Mouse (Mus musculus): ENCODE results near the gene Diaph2. TPM values are rescaled to one million over a fixed set of nuclear protein-coding genes. Genes with fewer than 3 reads are reported as not detected.
A peak's percentile ranks its signal among the peaks of the same experiment; 100 is the strongest.

Diaph2 gene
- total and polyA plus RNA-seq, 2 experiments = 3.2 to 13.3 TPM

GRCm38 (mm10) chrX:130044525-130044924, 295.0 kb downstream of the Diaph2 start:
- Histone ChIP-seq H3K79me2 (ENCODE audit: control insufficient read depth, insufficient read depth, low read length) (no peaks in the 10 kb centered on the region), H3K36me3 (ENCODE audit: control insufficient read depth, insufficient read depth, low read length) (no peaks in the 10 kb centered on the region), H3K27me3 (ENCODE audit: control insufficient read depth, insufficient read depth, low read length) (no peaks in the 10 kb centered on the region), H3K9ac (ENCODE audit: low read depth, low read length) (no peak overlapping the region), H3K4me1 (ENCODE audit: control insufficient read depth, insufficient read depth, low read length) (no peaks in the 10 kb centered on the region), H3K4me3 (ENCODE audit: insufficient read depth, low read depth, low read length) (no peak overlapping the region), H3K27ac (replicated peaks; ENCODE audit: insufficient read depth, low read depth, low read length) (no peak overlapping the region)
- 36% methylated on average over 1 of the region's 1 CpGs for WGBS
- no peak for TF ChIP-seq POLR2A (IDR thresholded peaks at IDR 0.05; ENCODE audit: extremely low read depth, insufficient read depth, low read length)
- no peak for TF ChIP-seq CTCF (IDR thresholded peaks at IDR 0.05; ENCODE audit: low read depth, low read length)
- DNase-seq (ENCODE audit: extremely low read depth, low read depth, low spot score) = peak; percentile 11

- TF ChIP-seq CTCF (IDR thresholded peaks at IDR 0.05; ENCODE audit: low read depth, low read length) (no peak), POLR2A (IDR thresholded peaks at IDR 0.05; ENCODE audit: extremely low read depth, insufficient read depth, low read length) (no peak)
- H3K4me3 ChIP-seq (ENCODE audit: insufficient read depth, low read depth, low read length) = no peak overlapping the region
Measured at GRCm38 (mm10) chrX:130149216-130149615, 399.7 kb downstream of the Diaph2 start.

GRCm38 (mm10) chrX:130152164-130152563, 402.6 kb downstream of the Diaph2 start:
- Histone ChIP-seq H3K27me3 (ENCODE audit: control insufficient read depth, insufficient read depth, low read length) (no peaks in the 10 kb centered on the region), H3K27ac (replicated peaks; ENCODE audit: insufficient read depth, low read depth, low read length) (no peak overlapping the region)

More at GRCm38 (mm10) chrX:130149216-130149615, 399.7 kb downstream of the Diaph2 start:
- Histone ChIP-seq H3K9ac (ENCODE audit: low read depth, low read length) (no peak overlapping the region), H3K4me1 (ENCODE audit: control insufficient read depth, insufficient read depth, low read length) (no peaks in the 10 kb centered on the region), H3K27ac (replicated peaks; ENCODE audit: insufficient read depth, low read depth, low read length) (no peak overlapping the region), H3K27me3 (ENCODE audit: control insufficient read depth, insufficient read depth, low read length) (no peaks in the 10 kb centered on the region), H3K36me3 (ENCODE audit: control insufficient read depth, insufficient read depth, low read length) (no peaks in the 10 kb centered on the region), H3K79me2 (ENCODE audit: control insufficient read depth, insufficient read depth, low read length) (no peaks in the 10 kb centered on the region)
- DNase-seq (ENCODE audit: extremely low read depth, low read depth, low spot score) = no peak

GRCm38 (mm10) chrX:130173126-130173525, 423.6 kb downstream of the Diaph2 start:
- Histone ChIP-seq H3K36me3 (ENCODE audit: control insufficient read depth, insufficient read depth, low read length) (no peaks in the 10 kb centered on the region), H3K4me3 (ENCODE audit: insufficient read depth, low read depth, low read length) (no peak overlapping the region), H3K79me2 (ENCODE audit: control insufficient read depth, insufficient read depth, low read length) (no peaks in the 10 kb centered on the region), H3K9ac (ENCODE audit: low read depth, low read length) (no peak overlapping the region), H3K27ac (replicated peaks; ENCODE audit: insufficient read depth, low read depth, low read length) (no peak overlapping the region), H3K4me1 (ENCODE audit: control insufficient read depth, insufficient read depth, low read length) (no peaks in the 10 kb centered on the region), H3K27me3 (ENCODE audit: control insufficient read depth, insufficient read depth, low read length) (no peaks in the 10 kb centered on the region)
- WGBS = 94% methylated on average over 2 of the region's 2 CpGs
- DNase-seq (ENCODE audit: extremely low read depth, low read depth, low spot score) = no peak
- TF ChIP-seq CTCF (IDR thresholded peaks at IDR 0.05; ENCODE audit: low read depth, low read length) (no peak), POLR2A (IDR thresholded peaks at IDR 0.05; ENCODE audit: extremely low read depth, insufficient read depth, low read length) (no peak)

More at GRCm38 (mm10) chrX:130152164-130152563, 402.6 kb downstream of the Diaph2 start:
- no peak overlapping the region for H3K4me3 ChIP-seq (ENCODE audit: insufficient read depth, low read depth, low read length)
- H3K79me2 ChIP-seq (ENCODE audit: control insufficient read depth, insufficient read depth, low read length) = no peaks in the 10 kb centered on the region
- peak; percentile 4 for DNase-seq (ENCODE audit: extremely low read depth, low read depth, low spot score)
- 40% methylated on average over 1 of the region's 1 CpGs for WGBS
- H3K9ac ChIP-seq (ENCODE audit: low read depth, low read length) = no peak overlapping the region
- TF ChIP-seq POLR2A (IDR thresholded peaks at IDR 0.05; ENCODE audit: extremely low read depth, insufficient read depth, low read length) (no peak), CTCF (IDR thresholded peaks at IDR 0.05; ENCODE audit: low read depth, low read length) (no peak)
- H3K4me1 ChIP-seq (ENCODE audit: control insufficient read depth, insufficient read depth, low read length) = no peaks in the 10 kb centered on the region
- H3K36me3 ChIP-seq (ENCODE audit: control insufficient read depth, insufficient read depth, low read length) = no peaks in the 10 kb centered on the region

- no peaks in the 10 kb centered on the region for H3K27me3 ChIP-seq (ENCODE audit: control insufficient read depth, insufficient read depth, low read length)
- no peaks in the 10 kb centered on the region for H3K36me3 ChIP-seq (ENCODE audit: control insufficient read depth, insufficient read depth, low read length)
- no peaks in the 10 kb centered on the region for H3K4me1 ChIP-seq (ENCODE audit: control insufficient read depth, insufficient read depth, low read length)
- no peak overlapping the region for H3K4me3 ChIP-seq (ENCODE audit: insufficient read depth, low read depth, low read length)
- WGBS = 71% methylated on average over 1 of the region's 1 CpGs
- H3K27ac ChIP-seq (replicated peaks; ENCODE audit: insufficient read depth, low read depth, low read length) = no peak overlapping the region
- no peak for DNase-seq (ENCODE audit: extremely low read depth, low read depth, low spot score)
- H3K79me2 ChIP-seq (ENCODE audit: control insufficient read depth, insufficient read depth, low read length) = no peaks in the 10 kb centered on the region
- no peak for TF ChIP-seq POLR2A (IDR thresholded peaks at IDR 0.05; ENCODE audit: extremely low read depth, insufficient read depth, low read length)
- TF ChIP-seq CTCF (IDR thresholded peaks at IDR 0.05; ENCODE audit: low read depth, low read length) = no peak
- H3K9ac ChIP-seq (ENCODE audit: low read depth, low read length) = no peak overlapping the region
Measured at GRCm38 (mm10) chrX:130187891-130188290, 438.3 kb downstream of the Diaph2 start.

GRCm38 (mm10) chrX:130188449-130188848, 438.9 kb downstream of the Diaph2 start:
- WGBS = 100% methylated on average over 2 of the region's 2 CpGs

More at GRCm38 (mm10) chrX:130188449-130188848, 438.9 kb downstream of the Diaph2 start:
- no peaks in the 10 kb centered on the region for H3K79me2 ChIP-seq (ENCODE audit: control insufficient read depth, insufficient read depth, low read length)
- TF ChIP-seq POLR2A (IDR thresholded peaks at IDR 0.05; ENCODE audit: extremely low read depth, insufficient read depth, low read length) (no peak), CTCF (IDR thresholded peaks at IDR 0.05; ENCODE audit: low read depth, low read length) (no peak)
- no peak for DNase-seq (ENCODE audit: extremely low read depth, low read depth, low spot score)
- no peaks in the 10 kb centered on the region for H3K4me1 ChIP-seq (ENCODE audit: control insufficient read depth, insufficient read depth, low read length)
- no peaks in the 10 kb centered on the region for H3K27me3 ChIP-seq (ENCODE audit: control insufficient read depth, insufficient read depth, low read length)
- no peak overlapping the region for H3K4me3 ChIP-seq (ENCODE audit: insufficient read depth, low read depth, low read length)
- no peak overlapping the region for H3K27ac ChIP-seq (replicated peaks; ENCODE audit: insufficient read depth, low read depth, low read length)
- H3K36me3 ChIP-seq (ENCODE audit: control insufficient read depth, insufficient read depth, low read length) = no peaks in the 10 kb centered on the region
- no peak overlapping the region for H3K9ac ChIP-seq (ENCODE audit: low read depth, low read length)

All from liver, adult 2 months (tissue).